Mouse (Mus musculus): ENCODE results near the gene Itgb4. TPM values are rescaled to one million over a fixed set of nuclear protein-coding genes. Genes with fewer than 3 reads are reported as not detected.

Itgb4 gene
- polyA plus RNA-seq, 1 experiment: 0.23 TPM

DNA sequence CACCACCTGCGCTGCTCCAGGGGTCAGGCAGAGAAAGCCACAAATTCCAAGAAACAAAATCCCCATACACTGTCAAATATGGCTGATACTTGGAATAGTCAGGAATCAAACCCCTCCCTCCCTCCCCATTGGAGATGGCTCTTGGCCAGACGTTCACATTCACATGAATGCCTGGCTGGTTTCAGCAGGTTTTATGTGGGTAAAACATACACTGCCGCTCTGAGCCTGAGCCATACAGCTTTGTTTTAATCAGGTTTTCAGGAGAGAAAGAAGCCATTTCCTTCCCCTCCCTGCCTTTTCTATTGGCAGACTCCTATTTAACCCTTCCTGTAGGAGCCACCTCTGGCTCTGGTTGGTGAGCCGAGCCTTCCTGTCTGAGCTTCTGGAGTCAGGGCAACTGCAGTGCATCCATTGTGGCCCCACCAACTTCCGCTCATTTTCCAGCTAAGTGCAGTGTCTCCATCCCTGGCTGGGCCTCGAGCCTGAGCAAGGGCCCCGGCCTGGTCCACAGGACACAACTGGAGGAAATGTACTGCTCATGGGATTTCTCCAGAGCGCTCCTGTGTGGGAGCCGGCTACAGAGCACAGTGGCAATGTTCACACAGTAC is 28.2 kb upstream of the Itgb4 start:
- H3K4me3 ChIP-seq (ENCODE audit: insufficient read depth, low read length): no peak overlapping the region
- TF ChIP-seq POLR2A (IDR thresholded peaks at IDR 0.05; ENCODE audit: borderline replicate concordance, low read depth, low read length): no peak
- no peak for TF ChIP-seq CTCF (IDR thresholded peaks at IDR 0.05; ENCODE audit: low read depth, low read length)
- no peak overlapping the region for H3K27ac ChIP-seq (ENCODE audit: insufficient read depth, low read depth, low read length)
- H3K4me1 ChIP-seq (ENCODE audit: control insufficient read depth, insufficient read depth, low read length): no peaks in the 10 kb centered on the region

DNA sequence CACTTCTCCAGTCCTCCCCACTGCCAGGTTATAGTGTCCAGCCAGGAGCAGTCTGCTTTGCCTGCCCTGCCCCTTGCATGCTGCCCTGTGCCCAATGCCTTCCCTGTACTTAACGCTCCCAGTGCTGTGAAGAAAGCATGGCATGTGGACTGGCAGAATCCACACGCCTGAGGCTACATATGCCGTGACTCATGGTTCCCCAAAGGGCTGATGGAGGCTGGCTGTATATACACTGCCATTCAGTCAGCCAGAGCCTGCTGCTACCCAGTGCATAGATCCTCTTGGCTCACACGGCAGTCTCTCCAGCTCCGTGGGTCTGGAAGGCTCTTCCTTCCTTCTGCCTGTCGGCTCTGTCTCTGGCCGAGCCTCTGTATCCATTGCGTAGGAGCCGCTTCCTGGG is 26.2 kb upstream of the Itgb4 start:
- TF ChIP-seq POLR2A (IDR thresholded peaks at IDR 0.05; ENCODE audit: borderline replicate concordance, low read depth, low read length): no peak
- TF ChIP-seq CTCF (IDR thresholded peaks at IDR 0.05; ENCODE audit: low read depth, low read length): no peak
- H3K4me3 ChIP-seq (ENCODE audit: insufficient read depth, low read length): no peak overlapping the region
- H3K27ac ChIP-seq (ENCODE audit: insufficient read depth, low read depth, low read length): no peak overlapping the region
- H3K4me1 ChIP-seq (ENCODE audit: control insufficient read depth, insufficient read depth, low read length): no peaks in the 10 kb centered on the region

- TF ChIP-seq POLR2A (IDR thresholded peaks at IDR 0.05; ENCODE audit: borderline replicate concordance, low read depth, low read length) (no peak), CTCF (IDR thresholded peaks at IDR 0.05; ENCODE audit: low read depth, low read length) (no peak)
- Histone ChIP-seq H3K4me3 (ENCODE audit: insufficient read depth, low read length) (no peak overlapping the region), H3K4me1 (ENCODE audit: control insufficient read depth, insufficient read depth, low read length) (peaks cover 11% of the 10 kb centered on the region; the same call in 1 of the 2 replicates), H3K27ac (ENCODE audit: insufficient read depth, low read depth, low read length) (no peak overlapping the region)
Measured at GRCm38 (mm10) chr11:115950719-115951118, 23.8 kb upstream of the Itgb4 start.

GRCm38 (mm10) chr11:115954712-115955111 is 19.8 kb upstream of the Itgb4 start:
- H3K4me3 ChIP-seq (ENCODE audit: insufficient read depth, low read length): no peak overlapping the region
- H3K27ac ChIP-seq (ENCODE audit: insufficient read depth, low read depth, low read length): no peak overlapping the region
- TF ChIP-seq CTCF (IDR thresholded peaks at IDR 0.05; ENCODE audit: low read depth, low read length) (no peak), POLR2A (IDR thresholded peaks at IDR 0.05; ENCODE audit: borderline replicate concordance, low read depth, low read length) (no peak)
- peaks cover 11% of the 10 kb centered on the region; the same call in 1 of the 2 replicates for H3K4me1 ChIP-seq (ENCODE audit: control insufficient read depth, insufficient read depth, low read length)

DNA sequence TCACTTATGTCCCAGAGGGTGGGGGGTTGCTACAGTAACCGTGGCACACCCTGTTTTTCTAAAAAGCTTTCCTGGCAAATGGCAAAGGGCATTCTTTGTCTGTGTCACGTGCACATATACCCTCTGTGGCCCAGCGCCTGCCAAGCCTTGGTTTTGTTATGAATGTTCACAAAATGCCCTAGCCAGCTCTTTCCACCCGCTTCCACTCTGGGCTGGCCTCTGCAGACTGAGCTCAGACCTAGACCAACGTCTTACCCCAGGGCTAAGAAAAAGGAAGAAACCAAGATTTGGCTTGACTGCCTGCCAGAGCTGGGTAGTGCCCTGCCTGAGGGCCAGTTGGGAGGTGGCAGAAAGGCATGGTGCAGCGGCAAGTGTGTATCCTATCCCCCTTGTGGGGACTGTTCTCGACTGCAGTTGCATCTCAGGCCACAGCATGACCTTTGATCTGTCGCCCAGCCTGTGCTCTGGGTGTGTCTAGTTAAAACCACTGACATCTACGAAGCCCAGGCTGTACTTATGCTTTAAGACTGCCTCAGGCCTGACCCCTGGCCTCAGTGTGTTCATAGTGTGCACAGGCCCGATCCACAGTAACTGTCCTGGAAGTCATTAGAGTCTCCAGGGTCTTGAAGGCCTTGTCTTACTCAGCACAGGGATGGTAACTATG is 19.2 kb upstream of the Itgb4 start:
- TF ChIP-seq CTCF (IDR thresholded peaks at IDR 0.05; ENCODE audit: low read depth, low read length) (no peak), POLR2A (IDR thresholded peaks at IDR 0.05; ENCODE audit: borderline replicate concordance, low read depth, low read length) (no peak)
- Histone ChIP-seq H3K27ac (ENCODE audit: insufficient read depth, low read depth, low read length) (no peak overlapping the region), H3K4me1 (ENCODE audit: control insufficient read depth, insufficient read depth, low read length) (peaks cover 11% of the 10 kb centered on the region; the same call in 1 of the 2 replicates), H3K4me3 (ENCODE audit: insufficient read depth, low read length) (no peak overlapping the region)

- Histone ChIP-seq H3K27ac (ENCODE audit: insufficient read depth, low read depth, low read length) (no peak overlapping the region), H3K4me1 (ENCODE audit: control insufficient read depth, insufficient read depth, low read length) (peaks cover 11% of the 10 kb centered on the region; the same call in 1 of the 2 replicates), H3K4me3 (ENCODE audit: insufficient read depth, low read length) (no peak overlapping the region)
- TF ChIP-seq POLR2A (IDR thresholded peaks at IDR 0.05; ENCODE audit: borderline replicate concordance, low read depth, low read length) (no peak), CTCF (IDR thresholded peaks at IDR 0.05; ENCODE audit: low read depth, low read length) (no peak)
Measured at GRCm38 (mm10) chr11:115956453-115956852, 18.1 kb upstream of the Itgb4 start.

DNA sequence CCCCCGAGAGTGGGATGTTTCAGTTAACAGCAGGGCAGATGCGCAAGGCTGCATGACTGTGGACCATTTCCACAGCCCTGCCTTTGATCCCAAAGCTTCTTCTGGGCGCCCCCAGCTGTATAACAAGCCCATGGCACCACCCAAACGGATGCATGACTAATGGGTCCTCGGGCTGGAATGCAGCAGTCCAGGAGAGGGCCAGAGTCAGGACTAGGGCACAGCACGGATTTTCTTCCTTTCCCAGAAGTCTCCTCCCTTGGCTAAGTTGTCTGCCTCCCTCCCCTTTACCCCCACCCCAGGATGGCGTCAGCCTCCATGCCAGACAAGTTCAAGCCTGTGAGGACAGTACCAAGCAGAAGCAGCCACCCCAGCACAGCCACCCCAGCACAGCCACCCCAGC is 16.5 kb upstream of the Itgb4 start:
- Histone ChIP-seq H3K27ac (ENCODE audit: insufficient read depth, low read depth, low read length) (no peak overlapping the region), H3K4me1 (ENCODE audit: control insufficient read depth, insufficient read depth, low read length) (peaks cover 11% of the 10 kb centered on the region; the same call in 1 of the 2 replicates), H3K4me3 (ENCODE audit: insufficient read depth, low read length) (no peak overlapping the region)
- no peak for TF ChIP-seq POLR2A (IDR thresholded peaks at IDR 0.05; ENCODE audit: borderline replicate concordance, low read depth, low read length)
- TF ChIP-seq CTCF (IDR thresholded peaks at IDR 0.05; ENCODE audit: low read depth, low read length): no peak

- Histone ChIP-seq H3K4me1 (ENCODE audit: control insufficient read depth, insufficient read depth, low read length) (peaks cover 11% of the 10 kb centered on the region; the same call in 1 of the 2 replicates), H3K4me3 (ENCODE audit: insufficient read depth, low read length) (no peak overlapping the region), H3K27ac (ENCODE audit: insufficient read depth, low read depth, low read length) (no peak overlapping the region)
- TF ChIP-seq POLR2A (IDR thresholded peaks at IDR 0.05; ENCODE audit: borderline replicate concordance, low read depth, low read length) (no peak), CTCF (IDR thresholded peaks at IDR 0.05; ENCODE audit: low read depth, low read length) (no peak)
Measured at GRCm38 (mm10) chr11:115959018-115959417, 15.5 kb upstream of the Itgb4 start.

GRCm38 (mm10) chr11:115962651-115963412 is 11.7 kb upstream of the Itgb4 start:
- H3K4me1 ChIP-seq (ENCODE audit: control insufficient read depth, insufficient read depth, low read length): no peaks in the 10 kb centered on the region
- H3K4me3 ChIP-seq (ENCODE audit: insufficient read depth, low read length): no peak overlapping the region
- no peak for TF ChIP-seq CTCF (IDR thresholded peaks at IDR 0.05; ENCODE audit: low read depth, low read length)
- H3K27ac ChIP-seq (ENCODE audit: insufficient read depth, low read depth, low read length): no peak overlapping the region
